Mouse (Mus musculus) small intestine, adult 2 months (tissue): ENCODE data around the gene Kctd20.

Experiments
- CTCF ChIP-seq: fragments of 200-500 bp; IDR thresholded peaks from 2 replicates; pipeline ENCODE4 v1.5.1; 2012; ENCODE audit warnings: low read depth, mild to moderate bottlenecking, control low read depth, inconsistent platforms, low read length, moderate library complexity, mixed read lengths; ENCODE audit not compliant: insufficient replicate concordance, insufficient read length; ENCODE audit errors: extremely low read depth
- POLR2A ChIP-seq: fragments of 200-500 bp; IDR thresholded peaks from 2 replicates; pipeline ENCODE4 v1.6.1; 2012; ENCODE audit warnings: low read depth, mild to moderate bottlenecking, control low read depth, inconsistent platforms, low read length, moderate library complexity

DNA sequence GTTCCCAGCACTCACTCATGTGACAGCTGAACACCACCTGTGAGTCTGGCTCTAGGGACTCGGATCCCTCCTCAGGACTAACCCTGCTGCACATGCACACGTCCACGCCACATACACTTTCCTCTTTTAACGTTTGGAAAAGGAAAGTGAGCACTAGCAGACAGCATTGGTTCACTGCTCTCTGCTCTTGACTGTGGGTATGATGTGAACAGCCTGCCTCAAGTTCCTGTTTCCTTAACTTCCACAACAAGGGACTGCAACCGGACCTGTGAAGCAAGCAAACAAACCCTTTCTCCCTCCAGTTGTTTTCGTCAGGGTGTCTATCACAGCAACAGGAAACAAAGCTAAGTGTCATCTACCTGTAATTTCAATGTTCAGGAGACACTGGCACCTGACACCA is 48.7 kb downstream of the Kctd20 start:
- TF ChIP-seq CTCF (no peak), POLR2A (no peak)
